Mouse (Mus musculus) megakaryocyte, embryonic 14.5 days (primary cell): ENCODE measurements at regions not wholly inside any gene's neighbourhood (a gene's known extent, or its start where the extent isn't known, plus 50 kb on each side); places are given as distances from the start of the nearest gene placed in this dataset.

Experiments
- FLI1 ChIP-seq: IDR thresholded peaks from 2 replicates; pipeline ENCODE4 v1.6.1; 2012; ENCODE audit warnings: low read length, inconsistent platforms, mixed read lengths
- GATA1 ChIP-seq: IDR thresholded peaks from 3 replicates; pipeline ENCODE4 v1.6.1; 2012; ENCODE audit warnings: mixed read lengths, low read length, inconsistent platforms, borderline replicate concordance

DNA sequence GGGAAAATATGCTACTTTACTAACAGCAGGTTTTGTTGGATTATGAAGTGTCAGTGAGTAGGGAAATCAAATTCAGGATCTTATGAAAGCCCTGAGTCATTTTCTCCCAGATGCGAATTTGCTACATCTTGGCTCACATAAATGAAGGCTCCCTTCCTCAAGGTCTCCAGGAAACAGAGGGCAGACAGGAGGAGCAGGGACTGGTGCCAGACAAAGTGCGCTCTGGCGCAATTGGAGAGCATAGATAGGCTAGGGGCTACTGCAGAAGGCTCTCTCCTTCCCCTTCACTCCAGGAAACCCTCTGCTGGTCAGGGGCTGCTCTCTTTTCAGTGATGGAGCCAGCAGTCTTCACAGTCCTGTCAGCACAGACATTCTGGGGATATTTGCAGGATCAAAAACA lies 634.1 kb downstream of the Zfp706 start:
- TF ChIP-seq GATA1 = no peak
- no peak for TF ChIP-seq FLI1
